Mouse (Mus musculus) cerebellum, adult 11 months (tissue): ENCODE results near the gene Sptlc3.

Experiments
- DNase-seq: peaks from one replicate; pipeline ENCODE4 v3.0.0; 2022

Sptlc3 gene

GRCm38 (mm10) chr2:139641757-139642385, 148.2 kb downstream of the Sptlc3 start:
- no peak for DNase-seq

GRCm38 (mm10) chr2:139649518-139649917, 155.8 kb downstream of the Sptlc3 start:
- no peak for DNase-seq

- DNase-seq, result no peak
Measured at GRCm38 (mm10) chr2:139656750-139657149, 163.0 kb downstream of the Sptlc3 start.

- no peak for DNase-seq
Measured at GRCm38 (mm10) chr2:139671838-139672237, 178.1 kb downstream of the Sptlc3 start.

GRCm38 (mm10) chr2:139672371-139672770, 178.7 kb downstream of the Sptlc3 start:
- DNase-seq, result no peak

DNA sequence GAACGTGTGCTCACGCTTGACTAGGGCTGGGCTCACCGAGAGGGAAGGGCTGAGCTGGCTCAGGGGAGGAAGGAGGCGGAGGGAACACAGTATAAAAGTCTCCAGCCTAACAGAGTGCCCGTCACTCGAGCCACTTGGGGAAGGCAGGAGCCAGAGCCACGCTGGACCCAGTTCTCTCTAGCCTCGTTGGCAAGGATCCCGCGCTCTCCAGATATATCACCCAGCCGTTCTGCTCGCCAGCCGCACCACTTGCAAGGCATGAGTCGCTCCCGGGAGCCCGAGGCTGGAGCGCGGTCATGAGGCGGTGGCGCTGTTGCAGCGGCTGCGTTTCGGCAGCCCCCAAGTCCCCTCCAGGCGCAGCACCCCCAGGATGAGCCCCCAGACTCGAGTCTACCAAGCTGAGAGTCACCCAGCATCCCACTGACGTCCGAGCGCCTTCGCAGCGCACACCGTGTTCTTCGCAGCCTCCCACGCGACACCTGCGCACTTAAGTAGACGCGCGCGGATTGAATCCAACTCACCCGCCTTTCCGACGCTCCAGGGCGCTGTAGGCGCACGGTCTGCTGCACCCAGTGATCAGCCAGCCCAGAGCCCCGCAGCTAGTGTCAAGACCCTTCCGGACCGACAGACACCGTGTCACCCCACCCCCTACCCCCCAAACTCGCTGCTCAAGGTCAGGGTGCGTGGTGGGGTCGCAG, 183.5 kb downstream of the Sptlc3 start:
- DNase-seq, result peak; percentile 65

GRCm38 (mm10) chr2:139677809-139678274, 184.1 kb downstream of the Sptlc3 start, which contains the start of gene Ism1:
Gene Ism1, plus strand, starts transcription at chr2:139678178.
- peak; percentile 44 for DNase-seq

DNA sequence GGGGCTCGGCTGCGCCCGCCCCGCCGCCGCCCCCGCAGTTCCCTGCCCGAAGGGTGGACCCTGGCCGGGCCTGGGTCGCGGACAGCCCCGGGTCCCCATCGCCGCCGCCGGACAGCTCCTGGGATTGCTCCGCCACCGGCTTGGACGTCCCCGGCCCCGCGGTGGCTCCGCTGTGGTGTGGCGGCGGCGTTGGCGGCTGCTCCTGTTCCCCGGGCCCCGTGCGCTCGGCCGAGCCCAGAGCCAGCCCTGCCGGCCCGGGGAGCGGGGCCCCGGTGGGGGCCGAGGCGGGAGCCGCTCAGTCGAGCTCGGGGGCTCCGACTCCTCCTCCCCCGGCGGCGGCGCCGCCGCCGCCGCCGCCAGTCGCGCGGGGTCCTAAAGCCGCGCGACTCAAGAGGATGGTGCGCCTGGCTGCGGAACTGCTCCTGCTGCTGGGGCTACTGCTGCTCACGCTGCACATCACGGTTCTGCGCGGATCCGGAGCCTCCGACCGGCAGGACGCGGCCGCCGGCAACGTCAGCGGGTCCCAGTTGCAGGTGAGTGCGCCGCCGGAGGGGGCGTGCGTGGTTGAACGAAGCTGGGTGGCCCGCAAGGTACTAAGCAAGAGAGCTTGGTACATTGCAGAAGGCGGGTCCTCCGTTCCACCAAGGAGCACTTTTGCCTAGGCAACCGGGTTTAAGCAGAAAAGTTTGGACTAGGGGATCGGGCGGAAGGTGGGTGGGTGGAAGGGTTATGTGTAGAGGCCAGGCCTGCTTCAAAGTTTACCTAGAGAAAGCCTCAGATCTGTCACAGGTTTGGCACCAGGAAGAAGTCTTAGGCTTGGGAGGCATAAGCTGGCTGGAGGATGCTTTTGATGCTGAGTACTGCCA, 184.8 kb downstream of the Sptlc3 start:
- peak; percentile 54 for DNase-seq

DNA sequence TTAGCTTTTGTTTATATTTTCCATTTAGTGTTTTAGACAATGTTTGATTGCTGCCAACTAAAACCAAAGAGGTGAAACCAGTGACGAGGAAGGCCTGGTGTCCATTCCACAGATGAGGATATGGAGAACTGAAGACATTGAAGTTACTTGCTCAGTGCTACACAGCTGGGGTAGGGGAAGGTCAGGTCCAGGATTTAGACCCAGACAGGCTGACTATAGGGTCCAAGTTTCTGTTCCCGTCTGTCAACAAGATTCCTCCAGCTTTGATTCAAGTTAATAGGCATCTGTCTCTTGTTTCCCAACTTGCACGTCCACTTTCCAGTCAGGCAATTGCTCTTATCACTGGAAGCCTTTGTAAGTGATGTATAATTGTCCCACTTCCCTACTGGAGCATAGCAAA, 188.8 kb downstream of the Sptlc3 start:
- DNase-seq, result no peak
